Mouse (Mus musculus) C2C12 (cell line): ENCODE measurements around the gene Apod.

Source experiments
- CEBPB ChIP-seq: IDR thresholded peaks from one replicate; pipeline ENCODE4 v1.6.1; 2011; ENCODE audit warnings: low read depth, mild to moderate bottlenecking, control low read depth, moderate library complexity
- CTCF ChIP-seq: IDR thresholded peaks from one replicate; pipeline ENCODE4 v1.5.1; 2011; ENCODE audit not compliant: control insufficient read depth, insufficient read depth, insufficient read length
- FOSL1 ChIP-seq: IDR thresholded peaks from one replicate; pipeline ENCODE4 v1.8.0; 2011; ENCODE audit warnings: mild to moderate bottlenecking, low read length; ENCODE audit not compliant: poor library complexity, insufficient read depth, severe bottlenecking
- MYOD1 ChIP-seq: IDR thresholded peaks from one replicate; pipeline ENCODE4 v1.6.1; 2011; ENCODE audit warnings: low read depth; ENCODE audit not compliant: control insufficient read depth, insufficient read length
- USF1 ChIP-seq: IDR thresholded peaks from one replicate; pipeline ENCODE4 v1.6.1; 2011; ENCODE audit warnings: low read depth, mild to moderate bottlenecking, control low read depth, moderate library complexity

GRCm38 (mm10) chr16:31313611-31314010, 997 bp downstream of the Apod start:
- TF ChIP-seq CTCF (no peak), CEBPB (no peak), MYOD1 (no peak), USF1 (no peak), FOSL1 (no peak)
